Mouse (Mus musculus): Measurements from ENCODE around the gene Hbp1. TPM values are rescaled to one million over a fixed set of nuclear protein-coding genes. Genes with fewer than 3 reads are reported as not detected.

Gene Hbp1
- polyA plus RNA-seq, 1 experiment from 2014 or later, result 124 TPM

- Histone ChIP-seq H3K4me3 (no peak overlapping the region), H3K27me3 (no peaks in the 10 kb centered on the region), H3K27ac (no peak overlapping the region), H3K4me1 (no peaks in the 10 kb centered on the region), H3K4me2 (no peak overlapping the region), H3K9me3 (no peaks in the 10 kb centered on the region), H3K36me3 (peaks cover 60% of the 10 kb centered on the region), H3K9ac (no peak overlapping the region)
- ATAC-seq (ENCODE audit: insufficient number of reproducible peaks, insufficient read depth, low FRiP score, low TSS enrichment, low read depth), result no peak
- 62% methylated on average over 4 of the region's 4 CpGs for WGBS
Measured at GRCm38 (mm10) chr12:31926661-31927061, 23.7 kb downstream of the Hbp1 start.

DNA sequence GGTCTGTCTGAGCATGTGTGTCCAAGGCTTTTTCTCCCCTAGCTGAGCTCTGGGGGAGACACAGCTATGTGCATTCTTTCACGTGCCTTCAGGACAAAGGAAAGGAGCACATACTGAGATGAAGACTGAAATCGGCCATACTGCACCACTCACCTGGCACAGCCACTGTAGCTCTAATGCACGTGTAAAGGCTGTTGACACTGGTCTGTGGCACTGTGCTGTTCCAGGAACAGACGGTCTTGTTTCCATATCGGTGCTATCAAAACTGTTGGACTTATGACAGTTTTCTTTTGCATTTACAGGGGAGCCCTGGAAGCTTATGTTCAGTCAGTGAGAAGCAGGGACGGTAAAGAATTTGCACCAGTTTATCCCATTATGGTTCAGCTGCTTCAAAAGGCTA, 25.0 kb downstream of the Hbp1 start:
- no peak overlapping the region for H3K27ac ChIP-seq

DNA sequence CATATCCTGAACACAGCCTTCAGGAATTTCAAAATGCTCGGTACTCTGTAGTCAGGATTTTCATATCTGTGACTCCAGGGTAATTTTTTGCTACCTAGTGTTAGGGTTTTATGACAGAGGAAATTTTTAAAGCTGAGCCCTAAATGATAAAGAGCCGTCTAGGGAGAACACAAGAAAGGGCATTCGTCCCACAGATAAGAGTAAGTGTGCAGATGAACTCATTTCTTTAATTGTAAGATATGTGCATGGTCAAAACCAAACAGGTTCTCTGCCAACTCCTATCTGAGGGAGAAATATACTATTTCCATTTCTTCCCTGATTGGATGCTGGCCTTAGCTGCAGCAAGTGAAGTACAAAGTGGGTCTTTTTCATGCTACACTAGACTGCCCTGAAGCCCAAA, 26.2 kb downstream of the Hbp1 start:
- H3K9me3 ChIP-seq, result no peaks in the 10 kb centered on the region
- H3K27ac ChIP-seq, result no peak overlapping the region
- H3K4me1 ChIP-seq, result no peaks in the 10 kb centered on the region
- H3K36me3 ChIP-seq, result peaks cover 47% of the 10 kb centered on the region
- no peak for ATAC-seq (ENCODE audit: insufficient number of reproducible peaks, insufficient read depth, low FRiP score, low TSS enrichment, low read depth)
- H3K4me3 ChIP-seq, result no peak overlapping the region
- H3K27me3 ChIP-seq, result no peaks in the 10 kb centered on the region
- no peak overlapping the region for H3K9ac ChIP-seq
- H3K4me2 ChIP-seq, result no peak overlapping the region
- WGBS, result 83% methylated on average over 3 of the region's 3 CpGs

More for the DNA sequence above, 25.0 kb downstream of the Hbp1 start:
- Histone ChIP-seq H3K27me3 (no peaks in the 10 kb centered on the region), H3K36me3 (peaks cover 50% of the 10 kb centered on the region), H3K4me1 (no peaks in the 10 kb centered on the region), H3K9me3 (no peaks in the 10 kb centered on the region), H3K4me2 (no peak overlapping the region), H3K9ac (no peak overlapping the region), H3K4me3 (no peak overlapping the region)
- no peak for ATAC-seq (ENCODE audit: insufficient number of reproducible peaks, insufficient read depth, low FRiP score, low TSS enrichment, low read depth)
- 83% methylated on average over 6 of the region's 6 CpGs for WGBS

DNA sequence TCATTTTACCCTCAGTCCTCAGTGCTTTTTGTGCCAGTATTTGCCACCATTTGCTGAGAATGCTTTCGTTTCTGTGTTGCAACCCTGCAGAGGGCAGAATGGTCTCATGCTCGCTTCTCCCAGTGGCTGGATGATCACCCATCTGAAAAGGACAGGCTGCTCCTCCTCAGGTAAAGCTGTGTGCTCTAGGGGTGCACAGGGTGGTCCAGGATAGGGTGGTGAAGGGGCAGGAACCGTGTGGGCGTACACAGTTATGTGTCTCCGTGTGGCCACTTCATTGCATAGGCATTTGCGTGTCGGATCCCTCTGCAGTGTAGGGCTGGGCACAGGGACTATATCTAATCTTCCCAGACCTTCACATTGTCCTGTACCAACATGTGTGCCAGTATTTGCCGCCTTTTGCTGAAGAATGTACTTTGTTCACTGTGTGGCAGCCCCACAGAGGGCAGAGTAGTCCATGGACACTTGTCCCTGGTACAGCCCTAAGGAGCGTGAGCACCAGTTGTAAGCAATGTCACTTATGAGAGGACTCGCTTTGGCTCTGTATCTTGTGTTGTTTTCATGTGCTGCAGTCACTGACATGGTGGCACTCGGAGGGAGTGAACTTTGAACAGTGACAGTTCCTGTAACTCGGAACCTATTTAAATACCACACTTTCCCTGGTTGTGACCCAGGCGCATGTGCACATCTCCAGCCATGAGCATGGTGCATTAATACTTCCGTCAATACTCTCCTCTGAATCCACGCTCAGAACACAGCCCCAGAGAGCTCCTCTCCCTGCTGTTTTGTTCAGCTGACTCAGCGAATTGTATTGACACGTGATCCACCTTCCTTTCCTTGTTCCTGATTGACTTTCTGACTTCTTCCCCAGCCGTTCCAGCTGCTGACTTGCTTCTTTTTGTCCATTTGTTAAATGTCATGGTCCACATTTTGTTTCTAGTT, 29.6 kb downstream of the Hbp1 start:
- 79% methylated on average over 18 of the region's 18 CpGs for WGBS
- H3K36me3 ChIP-seq, result peaks cover 24% of the 10 kb centered on the region

DNA sequence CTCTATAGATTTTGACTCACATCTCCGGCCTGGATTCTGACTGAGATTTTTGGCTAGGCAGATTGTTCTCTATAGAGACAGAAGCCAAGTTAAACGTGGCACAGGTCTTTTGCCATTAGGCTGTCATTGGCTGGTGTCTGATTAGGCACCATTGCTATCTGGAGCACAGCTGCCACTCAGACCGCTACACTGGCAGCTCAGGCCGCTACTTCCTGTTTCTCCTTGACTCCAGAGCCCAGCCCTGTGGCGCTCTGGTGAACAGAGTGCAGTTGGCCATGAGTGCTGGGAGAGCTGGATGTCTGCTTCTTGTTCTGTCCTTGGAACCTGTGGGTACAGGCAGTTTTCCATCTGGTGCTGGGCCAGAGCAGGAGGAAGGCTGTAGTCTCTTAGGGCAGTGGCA, 33.1 kb downstream of the Hbp1 start:
- H3K4me1 ChIP-seq, result no peaks in the 10 kb centered on the region
- no peak overlapping the region for H3K27ac ChIP-seq
- no peaks in the 10 kb centered on the region for H3K9me3 ChIP-seq
- ATAC-seq (ENCODE audit: insufficient number of reproducible peaks, insufficient read depth, low FRiP score, low TSS enrichment, low read depth), result no peak
- H3K4me2 ChIP-seq, result no peak overlapping the region
- H3K9ac ChIP-seq, result no peak overlapping the region
- no peaks in the 10 kb centered on the region for H3K27me3 ChIP-seq
- WGBS, result 80% methylated on average over 5 of the region's 5 CpGs
- H3K36me3 ChIP-seq, result peaks cover 9% of the 10 kb centered on the region; the same call in 1 of the 2 replicates
- H3K4me3 ChIP-seq, result no peak overlapping the region

More for the DNA sequence above, 29.6 kb downstream of the Hbp1 start:
- no peaks in the 10 kb centered on the region for H3K9me3 ChIP-seq
- H3K27ac ChIP-seq, result no peak overlapping the region
- H3K4me3 ChIP-seq, result no peak overlapping the region
- no peak overlapping the region for H3K9ac ChIP-seq
- H3K4me2 ChIP-seq, result no peak overlapping the region
- no peak for ATAC-seq (ENCODE audit: insufficient number of reproducible peaks, insufficient read depth, low FRiP score, low TSS enrichment, low read depth)
- H3K4me1 ChIP-seq, result no peaks in the 10 kb centered on the region
- H3K27me3 ChIP-seq, result no peaks in the 10 kb centered on the region

- no peaks in the 10 kb centered on the region for H3K27me3 ChIP-seq
- H3K9ac ChIP-seq, result no peak overlapping the region
- peaks cover 9% of the 10 kb centered on the region; the same call in 1 of the 2 replicates for H3K36me3 ChIP-seq
- WGBS, result 89% methylated on average over 5 of the region's 5 CpGs
- H3K4me1 ChIP-seq, result no peaks in the 10 kb centered on the region
- no peak overlapping the region for H3K27ac ChIP-seq
- H3K4me2 ChIP-seq, result no peak overlapping the region
- no peak overlapping the region for H3K4me3 ChIP-seq
- no peaks in the 10 kb centered on the region for H3K9me3 ChIP-seq
- no peak for ATAC-seq (ENCODE audit: insufficient number of reproducible peaks, insufficient read depth, low FRiP score, low TSS enrichment, low read depth)
Measured at GRCm38 (mm10) chr12:31916691-31917090, 33.6 kb downstream of the Hbp1 start.

DNA sequence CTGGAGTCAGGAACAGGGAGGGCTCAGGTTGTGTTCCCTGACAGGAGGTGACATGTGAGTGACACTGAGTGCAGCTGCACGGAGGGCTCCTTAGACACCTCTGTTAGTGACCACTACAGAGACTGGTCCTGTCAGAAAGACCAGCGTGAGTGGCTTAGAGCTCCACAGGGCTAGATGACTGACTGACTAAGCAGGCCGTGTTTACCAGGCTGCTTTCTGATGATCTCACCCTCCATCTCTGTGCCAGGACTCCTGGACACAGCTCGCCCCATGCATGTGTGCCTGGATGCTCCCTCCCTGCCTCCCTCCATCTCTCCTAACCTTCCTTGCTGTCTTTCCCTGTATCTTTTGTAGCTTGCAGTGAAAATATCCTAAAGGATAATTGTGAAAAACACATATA, 36.7 kb downstream of the Hbp1 start:
- H3K36me3 ChIP-seq, result 0 out of 2 replicates have a peak, but pooled peaks cover 5% of the 10 kb centered on the region
- H3K27ac ChIP-seq, result no peak overlapping the region
- H3K4me1 ChIP-seq, result no peaks in the 10 kb centered on the region
- WGBS, result 68% methylated on average over 4 of the region's 4 CpGs
- H3K9ac ChIP-seq, result no peak overlapping the region
- no peaks in the 10 kb centered on the region for H3K9me3 ChIP-seq
- H3K4me2 ChIP-seq, result no peak overlapping the region
- no peak for ATAC-seq (ENCODE audit: insufficient number of reproducible peaks, insufficient read depth, low FRiP score, low TSS enrichment, low read depth)
- no peak overlapping the region for H3K4me3 ChIP-seq
- H3K27me3 ChIP-seq, result no peaks in the 10 kb centered on the region

DNA sequence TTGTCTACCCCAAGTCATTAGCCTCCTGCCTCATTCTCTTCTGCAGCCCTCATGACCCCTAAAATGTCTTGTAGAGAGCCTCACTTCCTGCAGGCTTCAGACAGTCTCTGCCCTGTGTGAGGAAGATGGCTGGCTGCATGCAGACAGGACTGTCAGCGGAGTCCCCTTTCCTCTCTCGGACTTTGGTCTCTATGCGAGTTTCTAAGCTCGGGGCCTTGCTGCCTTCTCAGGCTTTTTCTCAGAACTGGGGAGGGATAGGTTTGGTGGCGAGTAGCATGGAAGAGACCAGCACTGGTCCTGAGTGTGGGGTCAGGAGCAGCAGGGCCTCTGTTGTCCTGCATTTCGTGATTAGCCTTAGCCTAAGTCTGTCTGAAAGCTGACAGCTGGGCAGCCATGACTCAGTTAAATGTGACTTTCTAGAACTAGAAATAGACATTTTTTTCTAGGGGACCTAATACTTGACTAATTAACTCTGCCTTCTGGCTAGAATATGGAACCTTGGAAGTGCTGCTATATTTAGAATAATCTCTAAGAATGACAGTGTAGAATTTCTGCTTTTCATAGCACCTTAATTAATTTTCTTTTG, 37.3 kb downstream of the Hbp1 start:
- H3K27ac ChIP-seq, result no peak overlapping the region
- H3K4me2 ChIP-seq, result no peak overlapping the region
- H3K9ac ChIP-seq, result no peak overlapping the region
- H3K27me3 ChIP-seq, result no peaks in the 10 kb centered on the region
- no peak overlapping the region for H3K4me3 ChIP-seq
- H3K36me3 ChIP-seq, result 0 out of 2 replicates have a peak, but pooled peaks cover 5% of the 10 kb centered on the region
- 79% methylated on average over 6 of the region's 6 CpGs for WGBS
- H3K9me3 ChIP-seq, result no peaks in the 10 kb centered on the region
- no peak for ATAC-seq (ENCODE audit: insufficient number of reproducible peaks, insufficient read depth, low FRiP score, low TSS enrichment, low read depth)
- H3K4me1 ChIP-seq, result no peaks in the 10 kb centered on the region

DNA sequence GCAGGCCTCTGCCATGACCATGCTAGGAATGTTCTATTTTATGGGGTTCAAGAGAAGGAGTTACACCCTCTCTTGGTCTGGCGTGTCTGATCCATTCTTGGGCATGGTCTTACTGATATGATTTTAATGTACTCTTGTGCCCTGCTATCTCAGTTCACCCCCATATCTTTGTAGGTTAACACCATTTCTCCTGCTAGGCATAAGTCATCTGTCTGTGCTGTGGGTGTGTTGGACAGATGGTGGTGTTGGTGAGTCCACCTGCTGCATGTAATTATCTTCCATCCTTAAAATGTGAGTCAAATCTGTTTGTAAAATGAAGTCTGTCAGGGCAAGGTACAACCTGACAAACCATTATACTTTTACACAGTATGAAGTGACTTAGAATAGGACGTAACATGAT, 42.9 kb downstream of the Hbp1 start:
- 88% methylated on average over 2 of the region's 2 CpGs for WGBS
- H3K27me3 ChIP-seq, result no peaks in the 10 kb centered on the region

GRCm38 (mm10) chr12:31905696-31906551, 44.4 kb downstream of the Hbp1 start:
- Histone ChIP-seq H3K27ac (peak overlapping the region; percentile 51), H3K4me2 (no peak overlapping the region), H3K4me1 (peaks cover 8% of the 10 kb centered on the region), H3K9ac (0 out of 2 replicates have a peak overlapping the region, but pooled peaks have one; percentile 55), H3K36me3 (peaks cover 12% of the 10 kb centered on the region), H3K27me3 (no peaks in the 10 kb centered on the region), H3K4me3 (no peak overlapping the region), H3K9me3 (no peaks in the 10 kb centered on the region)
- 24% methylated on average over 6 of the region's 6 CpGs for WGBS
- ATAC-seq (ENCODE audit: insufficient number of reproducible peaks, insufficient read depth, low FRiP score, low TSS enrichment, low read depth), result peak; percentile 43; the same call in 1 of the 2 replicates

More for the DNA sequence above, 42.9 kb downstream of the Hbp1 start:
- Histone ChIP-seq H3K27ac (no peak overlapping the region), H3K36me3 (0 out of 2 replicates have a peak, but pooled peaks cover 6% of the 10 kb centered on the region), H3K4me3 (no peak overlapping the region), H3K4me2 (no peak overlapping the region), H3K4me1 (peaks cover 8% of the 10 kb centered on the region), H3K9me3 (no peaks in the 10 kb centered on the region), H3K9ac (no peak overlapping the region)
- ATAC-seq (ENCODE audit: insufficient number of reproducible peaks, insufficient read depth, low FRiP score, low TSS enrichment, low read depth), result no peak

DNA sequence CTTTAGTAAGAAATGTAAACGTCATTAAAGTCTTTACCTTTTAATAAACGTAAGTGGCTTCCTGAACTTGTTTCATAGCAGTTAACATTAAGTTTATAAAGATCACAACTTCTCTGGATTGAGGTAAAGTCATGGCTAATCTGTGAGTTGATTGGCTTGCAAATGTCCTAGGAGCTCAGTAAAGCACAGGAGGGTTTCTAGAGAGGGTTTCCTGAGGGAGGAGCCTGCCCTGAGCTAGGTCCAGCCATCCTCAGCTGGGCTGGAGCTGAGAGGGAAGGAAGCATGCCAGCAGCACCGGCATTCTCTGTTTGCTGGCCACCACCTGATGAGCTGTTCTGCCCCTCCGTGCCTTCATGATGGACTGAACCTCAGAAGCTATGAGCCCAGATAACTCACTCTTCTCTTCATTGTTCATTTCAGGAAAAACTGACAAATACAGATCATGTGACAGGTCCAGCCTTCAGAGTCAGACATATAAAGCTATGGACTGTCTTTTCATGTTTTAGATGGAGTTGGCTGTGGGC, 49.9 kb downstream of the Hbp1 start:
- no peaks in the 10 kb centered on the region for H3K27me3 ChIP-seq
- 78% methylated on average over 4 of the region's 4 CpGs for WGBS
- no peak overlapping the region for H3K4me3 ChIP-seq

More for the DNA sequence above, 49.9 kb downstream of the Hbp1 start:
- Histone ChIP-seq H3K4me2 (no peak overlapping the region), H3K9me3 (no peaks in the 10 kb centered on the region), H3K27ac (no peak overlapping the region), H3K36me3 (peaks cover 19% of the 10 kb centered on the region), H3K9ac (no peak overlapping the region), H3K4me1 (peaks cover 14% of the 10 kb centered on the region)
- no peak for ATAC-seq (ENCODE audit: insufficient number of reproducible peaks, insufficient read depth, low FRiP score, low TSS enrichment, low read depth)
